Mouse (Mus musculus) spleen, adult 2 months (tissue): ENCODE measurements at regions not wholly inside any gene's neighbourhood (a gene's known extent, or its start where the extent isn't known, plus 50 kb on each side); places are given as distances from the start of the nearest gene placed in this dataset.

ENCODE experiments used
- DNase-seq, 2 experiments: peaks; one replicate each; pipeline versions ENCODE4 v3.0.0 to v3.0.0-alpha.2; 2012 to 2021; ENCODE audit warnings: low spot score in 2 of 2, low read depth in 1 of 2
- H3K27ac ChIP-seq: fragments of 200-500 bp; 2 replicates; pipeline ENCODE4 v1.5.1; 2012; ENCODE audit warnings: low read length, inconsistent platforms; ENCODE audit not compliant: insufficient read depth
- H3K27me3 ChIP-seq: fragments of 200-500 bp; 2 replicates; pipeline ENCODE4 v1.6.1; 2012; ENCODE audit warnings: mild to moderate bottlenecking, moderate library complexity, low read length, inconsistent platforms; ENCODE audit not compliant: control insufficient read depth, insufficient read depth
- H3K36me3 ChIP-seq: fragments of 200-500 bp; 2 replicates; pipeline ENCODE4 v1.6.1; 2012; ENCODE audit warnings: mild to moderate bottlenecking, low read length, inconsistent platforms; ENCODE audit not compliant: control insufficient read depth, insufficient read depth
- H3K4me1 ChIP-seq: fragments of 200-500 bp; 2 replicates; pipeline ENCODE4 v1.6.1; 2011; ENCODE audit warnings: inconsistent platforms; ENCODE audit not compliant: control insufficient read depth, insufficient read depth, insufficient read length
- H3K4me3 ChIP-seq: fragments of 200-500 bp; 2 replicates; pipeline ENCODE4 v1.5.1; 2011; ENCODE audit warnings: mild to moderate bottlenecking, inconsistent platforms; ENCODE audit not compliant: insufficient read depth, insufficient read length; ENCODE audit errors: extremely low read depth
- CTCF ChIP-seq: fragments of 200-500 bp; IDR thresholded peaks from 2 replicates; pipeline ENCODE4 v1.5.1; 2011; ENCODE audit warnings: mild to moderate bottlenecking, inconsistent platforms; ENCODE audit not compliant: insufficient read depth, insufficient read length, insufficient replicate concordance; ENCODE audit errors: extremely low read depth
- POLR2A ChIP-seq: fragments of 200-500 bp; IDR thresholded peaks from 2 replicates; pipeline ENCODE4 v1.6.1; 2011; ENCODE audit warnings: low read depth, low read length, inconsistent platforms
- WGBS: fragments of 180-500 bp; shearing (Covaris S2); methylation state at CpG from one replicate; pipeline ENCODE4 v1.1.7; 2018; 5-methylcytosine and 5-hydroxymethylcytosine counted together

- TF ChIP-seq POLR2A (no peak), CTCF (no peak)
- no peaks in the 10 kb centered on the region for H3K27me3 ChIP-seq
- no peak for DNase-seq
- H3K36me3 ChIP-seq = no peaks in the 10 kb centered on the region
- WGBS = 90% methylated on average over 1 of the region's 1 CpGs
- H3K4me3 ChIP-seq = no peak overlapping the region
- no peaks in the 10 kb centered on the region for H3K4me1 ChIP-seq
- no peak overlapping the region for H3K27ac ChIP-seq
Observed at GRCm38 (mm10) chr13:39278101-39278500, 317.4 kb upstream of the Slc35b3 start.

GRCm38 (mm10) chr13:39266024-39266423 lies 305.3 kb upstream of the Slc35b3 start:
- Histone ChIP-seq H3K4me1 (no peaks in the 10 kb centered on the region), H3K27me3 (no peaks in the 10 kb centered on the region), H3K36me3 (no peaks in the 10 kb centered on the region), H3K27ac (no peak overlapping the region), H3K4me3 (no peak overlapping the region)
- DNase-seq = no peak
- WGBS = 80% methylated on average over 5 of the region's 5 CpGs
- TF ChIP-seq CTCF (no peak), POLR2A (no peak)

- Histone ChIP-seq H3K36me3 (no peaks in the 10 kb centered on the region), H3K4me1 (no peaks in the 10 kb centered on the region), H3K27me3 (no peaks in the 10 kb centered on the region), H3K4me3 (no peak overlapping the region), H3K27ac (no peak overlapping the region)
- WGBS = 42% methylated on average over 3 of the region's 3 CpGs
- TF ChIP-seq POLR2A (no peak), CTCF (no peak)
- no peak for DNase-seq
Observed at GRCm38 (mm10) chr13:39256708-39257107, 296.0 kb upstream of the Slc35b3 start.

GRCm38 (mm10) chr13:39255338-39255737 lies 294.7 kb upstream of the Slc35b3 start:
- no peak overlapping the region for H3K27ac ChIP-seq
- TF ChIP-seq POLR2A (no peak), CTCF (no peak)
- H3K4me1 ChIP-seq = no peaks in the 10 kb centered on the region
- no peaks in the 10 kb centered on the region for H3K36me3 ChIP-seq
- WGBS = 75% methylated on average over 3 of the region's 3 CpGs
- DNase-seq = no peak
- no peaks in the 10 kb centered on the region for H3K27me3 ChIP-seq
- H3K4me3 ChIP-seq = no peak overlapping the region

- TF ChIP-seq POLR2A (no peak), CTCF (no peak)
- no peak overlapping the region for H3K27ac ChIP-seq
- H3K4me1 ChIP-seq = no peaks in the 10 kb centered on the region
- H3K36me3 ChIP-seq = no peaks in the 10 kb centered on the region
- no peaks in the 10 kb centered on the region for H3K27me3 ChIP-seq
- WGBS = 86% methylated on average over 3 of the region's 3 CpGs
- DNase-seq = no peak
- no peak overlapping the region for H3K4me3 ChIP-seq
Observed at GRCm38 (mm10) chr13:39252591-39252990, 291.9 kb upstream of the Slc35b3 start.

- Histone ChIP-seq H3K4me1 (no peaks in the 10 kb centered on the region), H3K27ac (no peak overlapping the region), H3K27me3 (no peaks in the 10 kb centered on the region), H3K36me3 (no peaks in the 10 kb centered on the region), H3K4me3 (no peak overlapping the region)
- 83% methylated on average over 4 of the region's 4 CpGs for WGBS
- no peak for TF ChIP-seq POLR2A
- TF ChIP-seq CTCF = no peak
- no peak for DNase-seq
Observed at GRCm38 (mm10) chr13:39250096-39250495, 289.4 kb upstream of the Slc35b3 start.

- Histone ChIP-seq H3K4me3 (no peak overlapping the region), H3K36me3 (no peaks in the 10 kb centered on the region), H3K4me1 (no peaks in the 10 kb centered on the region), H3K27me3 (no peaks in the 10 kb centered on the region), H3K27ac (no peak overlapping the region)
- no peak for DNase-seq
- WGBS = 60% methylated on average over 4 of the region's 4 CpGs
- TF ChIP-seq POLR2A = no peak
Observed at GRCm38 (mm10) chr13:39226829-39227228, 266.2 kb upstream of the Slc35b3 start.

GRCm38 (mm10) chr13:39225651-39226050 lies 265.0 kb upstream of the Slc35b3 start:
- no peaks in the 10 kb centered on the region for H3K4me1 ChIP-seq
- no peak for TF ChIP-seq CTCF
- no peak for TF ChIP-seq POLR2A
- H3K27me3 ChIP-seq = no peaks in the 10 kb centered on the region
- H3K27ac ChIP-seq = no peak overlapping the region
- no peaks in the 10 kb centered on the region for H3K36me3 ChIP-seq
- 93% methylated on average over 6 of the region's 6 CpGs for WGBS
- no peak for DNase-seq
- no peak overlapping the region for H3K4me3 ChIP-seq
